Mouse (Mus musculus): ENCODE data around the gene Tpcn1. TPM values are rescaled to one million over a fixed set of nuclear protein-coding genes. Genes with fewer than 3 reads are reported as not detected.

Gene Tpcn1
- polyA plus RNA-seq, 1 experiment from 2014 or later: 18.3 TPM

- peak overlapping the region; percentile 97 for H3K4me2 ChIP-seq (ENCODE audit: low read length)
- H3K9ac ChIP-seq (replicated peaks; ENCODE audit: low read depth, low read length): peak overlapping the region; percentile 88; the same call in 1 of the 2 replicates
- no peak overlapping the region for H3K27ac ChIP-seq (ENCODE audit: low read length)
- H3K4me1 ChIP-seq (replicated peaks; ENCODE audit: control insufficient read depth, insufficient read depth, low read length): peaks cover 20% of the 10 kb centered on the region
- peak overlapping the region; percentile 80 for H3K4me3 ChIP-seq (replicated peaks; ENCODE audit: low read length)
- 0 out of 2 replicates have a peak, but pooled peaks cover 2% of the 10 kb centered on the region for H3K36me3 ChIP-seq (ENCODE audit: control insufficient read depth, insufficient read depth)
- ATAC-seq: no peak
- 35% methylated on average over 9 of the region's 9 CpGs for WGBS
- H3K9me3 ChIP-seq (ENCODE audit: control insufficient read depth, low read length): no peaks in the 10 kb centered on the region
- H3K27me3 ChIP-seq (replicated peaks; ENCODE audit: control insufficient read depth, insufficient read depth, low read length): no peaks in the 10 kb centered on the region
Measured at GRCm38 (mm10) chr5:120587616-120587926, 902 bp downstream of the Tpcn1 start.

GRCm38 (mm10) chr5:120586741-120587615 lies 1.5 kb downstream of the Tpcn1 start:
- no peak for ATAC-seq
- no peaks in the 10 kb centered on the region for H3K27me3 ChIP-seq (replicated peaks; ENCODE audit: control insufficient read depth, insufficient read depth, low read length)
- H3K9me3 ChIP-seq (ENCODE audit: control insufficient read depth, low read length): no peaks in the 10 kb centered on the region
- H3K4me2 ChIP-seq (ENCODE audit: low read length): peak overlapping the region; percentile 97
- H3K4me1 ChIP-seq (replicated peaks; ENCODE audit: control insufficient read depth, insufficient read depth, low read length): peaks cover 20% of the 10 kb centered on the region
- peak overlapping the region; percentile 7; the same call in 1 of the 2 replicates for H3K9ac ChIP-seq (replicated peaks; ENCODE audit: low read depth, low read length)
- peak overlapping the region; percentile 80 for H3K4me3 ChIP-seq (replicated peaks; ENCODE audit: low read length)
- H3K27ac ChIP-seq (ENCODE audit: low read length): no peak overlapping the region
- H3K36me3 ChIP-seq (ENCODE audit: control insufficient read depth, insufficient read depth): 0 out of 2 replicates have a peak, but pooled peaks cover 2% of the 10 kb centered on the region
- 11% methylated on average over 17 of the region's 17 CpGs for WGBS

- H3K36me3 ChIP-seq (ENCODE audit: control insufficient read depth, insufficient read depth): 0 out of 2 replicates have a peak, but pooled peaks cover 4% of the 10 kb centered on the region
- no peak for ATAC-seq
- H3K4me1 ChIP-seq (replicated peaks; ENCODE audit: control insufficient read depth, insufficient read depth, low read length): peaks cover 25% of the 10 kb centered on the region
- no peak overlapping the region for H3K4me2 ChIP-seq (ENCODE audit: low read length)
- no peak overlapping the region for H3K27ac ChIP-seq (ENCODE audit: low read length)
- 34% methylated on average over 15 of the region's 15 CpGs for WGBS
- H3K27me3 ChIP-seq (replicated peaks; ENCODE audit: control insufficient read depth, insufficient read depth, low read length): no peaks in the 10 kb centered on the region
- no peak overlapping the region for H3K9ac ChIP-seq (replicated peaks; ENCODE audit: low read depth, low read length)
- no peaks in the 10 kb centered on the region for H3K9me3 ChIP-seq (ENCODE audit: control insufficient read depth, low read length)
- no peak overlapping the region for H3K4me3 ChIP-seq (replicated peaks; ENCODE audit: low read length)
Measured at GRCm38 (mm10) chr5:120584968-120585367, 3.5 kb downstream of the Tpcn1 start.

GRCm38 (mm10) chr5:120583511-120583910 lies 5.0 kb downstream of the Tpcn1 start:
- Histone ChIP-seq H3K4me1 (replicated peaks; ENCODE audit: control insufficient read depth, insufficient read depth, low read length) (peaks cover 35% of the 10 kb centered on the region), H3K4me2 (ENCODE audit: low read length) (no peak overlapping the region)
- 96% methylated on average over 4 of the region's 4 CpGs for whole genome bisulfite sequencing

GRCm38 (mm10) chr5:120582002-120582401 lies 6.5 kb downstream of the Tpcn1 start:
- Histone ChIP-seq H3K27ac (ENCODE audit: low read length) (no peak overlapping the region), H3K4me2 (ENCODE audit: low read length) (no peak overlapping the region)
- 93% methylated on average over 9 of the region's 9 CpGs for WGBS

More at GRCm38 (mm10) chr5:120583511-120583910, 5.0 kb downstream of the Tpcn1 start:
- H3K27ac ChIP-seq (ENCODE audit: low read length): no peak overlapping the region
- H3K4me3 ChIP-seq (replicated peaks; ENCODE audit: low read length): no peak overlapping the region
- H3K9me3 ChIP-seq (ENCODE audit: control insufficient read depth, low read length): no peaks in the 10 kb centered on the region
- ATAC-seq: no peak
- no peaks in the 10 kb centered on the region for H3K27me3 ChIP-seq (replicated peaks; ENCODE audit: control insufficient read depth, insufficient read depth, low read length)
- H3K9ac ChIP-seq (replicated peaks; ENCODE audit: low read depth, low read length): no peak overlapping the region
- 0 out of 2 replicates have a peak, but pooled peaks cover 4% of the 10 kb centered on the region for H3K36me3 ChIP-seq (ENCODE audit: control insufficient read depth, insufficient read depth)

GRCm38 (mm10) chr5:120579898-120580626 lies 8.4 kb downstream of the Tpcn1 start:
- no peak overlapping the region for H3K9ac ChIP-seq (replicated peaks; ENCODE audit: low read depth, low read length)
- no peaks in the 10 kb centered on the region for H3K9me3 ChIP-seq (ENCODE audit: control insufficient read depth, low read length)
- peak overlapping the region; percentile 34; the same call in 1 of the 2 replicates for H3K27ac ChIP-seq (ENCODE audit: low read length)
- H3K4me2 ChIP-seq (ENCODE audit: low read length): 0 out of 2 replicates have a peak overlapping the region, but pooled peaks have one; percentile 4
- ATAC-seq: peak; percentile 73
- H3K36me3 ChIP-seq (ENCODE audit: control insufficient read depth, insufficient read depth): 0 out of 2 replicates have a peak, but pooled peaks cover 4% of the 10 kb centered on the region
- no peaks in the 10 kb centered on the region for H3K27me3 ChIP-seq (replicated peaks; ENCODE audit: control insufficient read depth, insufficient read depth, low read length)
- no peak overlapping the region for H3K4me3 ChIP-seq (replicated peaks; ENCODE audit: low read length)
- WGBS: 75% methylated on average over 26 of the region's 26 CpGs
- H3K4me1 ChIP-seq (replicated peaks; ENCODE audit: control insufficient read depth, insufficient read depth, low read length): peaks cover 25% of the 10 kb centered on the region

More at GRCm38 (mm10) chr5:120582002-120582401, 6.5 kb downstream of the Tpcn1 start:
- Histone ChIP-seq H3K27me3 (replicated peaks; ENCODE audit: control insufficient read depth, insufficient read depth, low read length) (no peaks in the 10 kb centered on the region), H3K9ac (replicated peaks; ENCODE audit: low read depth, low read length) (no peak overlapping the region), H3K9me3 (ENCODE audit: control insufficient read depth, low read length) (no peaks in the 10 kb centered on the region), H3K36me3 (ENCODE audit: control insufficient read depth, insufficient read depth) (0 out of 2 replicates have a peak, but pooled peaks cover 4% of the 10 kb centered on the region), H3K4me3 (replicated peaks; ENCODE audit: low read length) (no peak overlapping the region), H3K4me1 (replicated peaks; ENCODE audit: control insufficient read depth, insufficient read depth, low read length) (peaks cover 31% of the 10 kb centered on the region)
- ATAC-seq: no peak

- ATAC-seq: peak; percentile 25
- Histone ChIP-seq H3K4me1 (replicated peaks; ENCODE audit: control insufficient read depth, insufficient read depth, low read length) (peaks cover 25% of the 10 kb centered on the region), H3K9ac (replicated peaks; ENCODE audit: low read depth, low read length) (no peak overlapping the region), H3K9me3 (ENCODE audit: control insufficient read depth, low read length) (no peaks in the 10 kb centered on the region), H3K27ac (ENCODE audit: low read length) (peak overlapping the region; percentile 34; the same call in 1 of the 2 replicates), H3K36me3 (ENCODE audit: control insufficient read depth, insufficient read depth) (0 out of 2 replicates have a peak, but pooled peaks cover 4% of the 10 kb centered on the region), H3K4me3 (replicated peaks; ENCODE audit: low read length) (no peak overlapping the region), H3K27me3 (replicated peaks; ENCODE audit: control insufficient read depth, insufficient read depth, low read length) (no peaks in the 10 kb centered on the region), H3K4me2 (ENCODE audit: low read length) (0 out of 2 replicates have a peak overlapping the region, but pooled peaks have one; percentile 4)
- WGBS: 59% methylated on average over 26 of the region's 26 CpGs
Measured at GRCm38 (mm10) chr5:120579211-120579897, 9.1 kb downstream of the Tpcn1 start.

- no peaks in the 10 kb centered on the region for H3K27me3 ChIP-seq (replicated peaks; ENCODE audit: control insufficient read depth, insufficient read depth, low read length)
- H3K9me3 ChIP-seq (ENCODE audit: control insufficient read depth, low read length): no peaks in the 10 kb centered on the region
- peak; percentile 21; the same call in 1 of the 2 replicates for ATAC-seq
- 0 out of 2 replicates have a peak, but pooled peaks cover 4% of the 10 kb centered on the region for H3K36me3 ChIP-seq (ENCODE audit: control insufficient read depth, insufficient read depth)
- H3K4me1 ChIP-seq (replicated peaks; ENCODE audit: control insufficient read depth, insufficient read depth, low read length): peaks cover 25% of the 10 kb centered on the region
- H3K4me3 ChIP-seq (replicated peaks; ENCODE audit: low read length): no peak overlapping the region
- H3K4me2 ChIP-seq (ENCODE audit: low read length): no peak overlapping the region
- H3K27ac ChIP-seq (ENCODE audit: low read length): no peak overlapping the region
- H3K9ac ChIP-seq (replicated peaks; ENCODE audit: low read depth, low read length): no peak overlapping the region
- WGBS: 60% methylated on average over 12 of the region's 12 CpGs
Measured at GRCm38 (mm10) chr5:120578504-120579081, 9.9 kb downstream of the Tpcn1 start.

Measured in forebrain, embryonic 16.5 days (tissue).